Mouse (Mus musculus) adrenal gland (tissue): ENCODE results near the gene Lmnb2.

Experiments
- intact Hi-C: fragments of 180-260 bp; cut with DNase I; formaldehyde crosslinking; loops from one replicate; pipeline ENCODE4 v1.15.1; 2025

Lmnb2 gene

GRCm38 (mm10) chr10:80930361-80931152 is 12.5 kb upstream of the Lmnb2 start:
- intact Hi-C loops: no loop called here

- intact Hi-C loops: loop anchor here (1.0 kb wide), 1 partner anchor 59 kb away; no protein-coding TSS in a partner anchor
Measured at GRCm38 (mm10) chr10:80929299-80930226, 11.5 kb upstream of the Lmnb2 start, which contains the start of gene Gadd45b. Gene Gadd45b, plus strand, starts transcription at chr10:80930073.

GRCm38 (mm10) chr10:80928586-80929298 is 10.7 kb upstream of the Lmnb2 start:
- intact Hi-C loops: loop anchor here (1.0 kb wide), 1 partner anchor 60 kb away; no protein-coding TSS in a partner anchor

DNA sequence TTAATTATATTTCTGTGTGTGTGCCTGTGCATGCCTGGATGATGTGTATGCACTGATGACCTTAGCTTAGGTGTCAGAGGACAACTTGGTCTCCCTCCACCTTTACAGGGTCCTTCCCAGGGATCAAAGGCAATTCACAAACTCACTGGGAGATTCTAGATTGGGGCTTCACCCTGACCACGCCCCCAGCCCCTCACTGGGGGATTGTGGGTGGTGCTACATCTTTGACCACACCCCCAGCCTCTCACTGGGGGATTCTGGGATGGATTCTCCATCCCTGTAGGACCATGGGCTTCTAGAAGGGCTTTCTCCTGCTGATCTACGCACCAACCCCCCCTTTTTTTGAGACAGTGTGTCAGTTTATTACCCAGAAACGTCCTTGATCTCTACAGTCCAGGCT is 7.4 kb upstream of the Lmnb2 start:
- intact Hi-C loops: no loop called here

GRCm38 (mm10) chr10:80921923-80922322 is 3.9 kb upstream of the Lmnb2 start:
- intact Hi-C loops: no loop called here

DNA sequence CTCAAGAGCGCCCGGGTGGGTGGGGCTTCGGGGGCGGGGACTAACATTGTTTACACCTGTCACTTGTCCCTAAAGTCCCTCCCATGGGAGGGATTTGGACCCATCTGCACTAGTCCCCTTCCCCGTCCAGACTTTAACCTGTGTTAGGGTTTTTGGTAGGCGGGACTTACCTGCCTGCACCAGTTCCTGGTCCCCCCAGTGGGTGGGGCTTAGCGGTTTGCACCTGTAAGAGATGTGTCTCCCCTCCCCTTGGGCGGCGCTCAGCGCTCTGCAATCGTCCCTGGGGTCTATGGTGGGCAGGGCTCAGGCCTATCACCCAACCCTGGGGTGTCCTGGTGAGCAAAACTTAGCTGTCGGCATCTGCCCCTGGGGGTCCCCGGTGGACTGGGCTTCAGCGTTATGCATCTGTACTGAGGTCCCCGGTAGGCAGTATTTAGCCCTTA is 688 bp downstream of the Lmnb2 start:
- intact Hi-C loops: loop anchor here (5.0 kb wide), 1 partner anchor 175 kb away; no protein-coding TSS in a partner anchor

DNA sequence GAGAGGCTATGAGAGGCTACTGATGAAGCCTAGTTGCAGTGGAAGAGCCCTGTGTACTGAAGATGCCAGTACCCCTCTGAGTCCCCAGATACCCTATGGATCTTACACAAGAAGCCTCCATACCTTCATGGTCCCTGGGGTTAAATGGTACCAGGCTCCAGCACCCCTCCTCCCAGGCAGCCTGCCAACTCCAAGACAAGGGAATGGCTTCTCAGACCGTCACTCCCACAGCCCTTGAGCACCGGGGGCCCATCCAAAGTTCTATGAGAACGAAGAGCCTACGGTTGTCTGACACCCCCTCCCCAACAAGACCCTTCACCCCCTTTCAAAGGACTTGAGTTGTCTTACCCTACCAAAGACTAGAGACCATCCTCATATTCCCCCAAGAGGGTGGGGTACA is 2.3 kb downstream of the Lmnb2 start:
- intact Hi-C loops: loop anchor here (5.0 kb wide), 1 partner anchor 177 kb away; no protein-coding TSS in a partner anchor

DNA sequence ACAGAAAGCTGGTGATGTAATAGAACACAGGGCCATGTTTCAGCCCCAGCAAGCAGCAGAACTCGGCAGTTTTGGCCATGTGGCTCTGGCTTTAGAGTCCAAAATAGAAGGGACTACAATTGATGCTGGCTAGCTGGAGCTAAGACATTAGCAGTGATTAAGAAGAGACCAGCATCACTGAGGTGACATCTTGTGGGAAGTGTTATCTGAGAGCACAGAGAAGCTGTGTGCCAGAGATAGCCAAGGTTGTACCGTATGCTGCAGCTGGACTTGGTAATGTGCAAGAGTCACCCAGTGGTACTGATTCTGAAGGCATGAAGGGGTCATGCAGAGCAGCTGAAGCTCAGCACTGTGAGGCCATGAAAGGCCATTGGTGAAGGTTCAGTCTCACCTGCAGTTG is 2.8 kb downstream of the Lmnb2 start:
- intact Hi-C loops: loop anchor here (5.0 kb wide), 1 partner anchor 177 kb away; no protein-coding TSS in a partner anchor

DNA sequence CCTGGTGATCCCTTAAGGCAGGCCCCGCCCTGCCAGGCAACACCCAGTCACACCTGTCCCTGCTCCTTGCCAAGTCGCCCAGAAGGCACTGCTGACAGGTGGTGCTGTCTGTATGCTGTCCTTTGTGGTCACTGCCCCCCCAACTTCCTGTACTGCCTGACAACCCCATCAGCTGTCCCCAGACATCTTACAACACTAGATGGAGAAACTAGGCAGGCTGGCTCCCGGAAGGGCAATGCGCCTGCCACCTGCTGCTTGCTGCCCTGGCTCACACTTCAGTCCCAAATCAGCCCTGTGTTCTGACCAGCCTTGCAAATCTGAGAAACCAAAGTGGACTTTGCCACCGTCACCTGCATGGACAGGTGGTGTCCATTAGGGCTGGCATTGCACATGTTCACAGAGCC is 3.8 kb downstream of the Lmnb2 start:
- intact Hi-C loops: no loop called here

DNA sequence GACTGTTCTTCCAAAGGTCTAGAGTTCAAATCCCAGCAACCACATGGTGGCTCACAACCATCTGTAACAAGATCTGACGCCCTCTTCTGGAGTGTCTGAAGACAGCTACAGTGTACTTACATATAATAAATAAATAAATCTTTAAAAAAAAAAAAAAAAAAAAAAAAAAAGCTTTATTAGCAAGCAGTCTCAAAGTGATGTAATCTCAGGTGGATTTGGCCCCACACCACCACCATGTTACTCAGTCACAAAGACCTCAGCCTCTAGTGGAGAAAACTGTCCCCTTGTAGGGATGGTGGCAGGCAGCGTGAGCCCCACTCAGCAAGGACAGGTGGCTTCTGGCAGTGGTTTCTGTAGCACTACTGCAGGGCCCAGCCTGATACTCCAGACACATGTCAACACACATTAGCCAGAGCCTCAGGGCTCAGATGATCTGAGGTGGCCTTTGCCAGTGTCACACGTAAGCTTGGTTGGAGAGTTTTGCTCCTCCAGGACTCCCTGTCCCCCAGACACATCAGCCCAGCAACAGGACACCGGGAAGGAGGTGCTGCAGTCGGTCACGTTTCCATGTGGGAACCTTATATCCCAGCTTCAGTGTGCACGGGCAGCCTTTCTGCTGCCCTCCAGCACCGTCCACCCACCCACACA is 4.6 kb downstream of the Lmnb2 start:
- intact Hi-C loops: no loop called here

GRCm38 (mm10) chr10:80911891-80912290 is 6.2 kb downstream of the Lmnb2 start:
- intact Hi-C loops: no loop called here

- intact Hi-C loops: no loop called here
Measured at GRCm38 (mm10) chr10:80911354-80911753, 6.7 kb downstream of the Lmnb2 start.

- intact Hi-C loops: no loop called here
Measured at GRCm38 (mm10) chr10:80909375-80910162, 8.5 kb downstream of the Lmnb2 start.

DNA sequence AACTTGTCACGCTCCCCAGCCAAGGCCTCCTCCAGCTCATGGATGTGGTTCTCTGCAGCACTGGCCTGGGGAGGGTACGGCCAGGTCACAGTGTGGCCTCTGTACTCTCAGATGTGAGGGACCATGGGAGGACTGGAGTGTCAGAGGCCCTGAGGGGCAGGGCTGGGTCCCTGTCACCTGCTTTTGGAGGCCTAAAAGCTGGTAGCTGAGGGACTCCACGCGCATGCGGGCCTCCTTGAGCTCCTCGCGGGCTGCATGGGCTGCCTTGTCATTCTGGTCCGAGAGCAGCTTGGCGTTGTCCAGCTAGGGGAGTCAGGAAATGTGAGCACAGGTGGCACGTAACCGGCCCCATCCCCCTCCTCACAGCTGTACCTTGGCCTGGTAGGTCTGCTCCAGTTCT is 13.3 kb downstream of the Lmnb2 start:
- intact Hi-C loops: no loop called here

GRCm38 (mm10) chr10:80904004-80904693 is 13.9 kb downstream of the Lmnb2 start:
- intact Hi-C loops: no loop called here

GRCm38 (mm10) chr10:80903282-80903681 is 14.8 kb downstream of the Lmnb2 start:
- intact Hi-C loops: no loop called here

DNA sequence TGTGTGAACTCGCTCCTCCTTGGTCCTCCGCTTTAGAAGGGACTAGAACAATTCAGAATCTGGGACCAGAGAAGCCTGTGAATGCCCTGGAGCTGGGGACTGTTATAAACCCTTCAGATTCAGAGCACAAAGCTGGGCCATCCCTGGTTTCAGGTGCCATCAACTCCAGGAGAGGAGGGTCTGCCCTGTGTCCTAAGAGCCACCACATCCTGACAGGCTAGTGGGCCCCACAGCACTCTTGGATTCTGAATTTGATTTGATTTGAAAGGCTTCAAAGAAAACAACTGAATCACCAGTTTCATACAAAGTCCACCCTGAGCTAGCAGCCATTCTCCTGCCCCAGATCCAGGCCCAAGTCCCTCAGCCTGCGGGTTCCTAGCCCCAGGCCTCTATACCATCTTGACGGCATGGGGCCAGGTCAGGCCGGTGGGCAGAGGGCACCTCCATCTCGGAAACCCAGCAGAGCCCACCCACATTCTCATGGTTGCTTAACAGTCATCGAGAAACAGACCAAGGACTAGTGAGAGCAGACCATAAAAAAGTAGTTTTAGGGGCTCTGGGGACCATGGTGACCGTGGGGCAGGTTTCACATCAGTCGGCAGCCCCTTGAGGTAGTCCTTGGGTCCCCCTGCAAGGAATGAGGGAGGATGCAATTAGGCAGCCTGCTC is 15.6 kb downstream of the Lmnb2 start:
- intact Hi-C loops: no loop called here

DNA sequence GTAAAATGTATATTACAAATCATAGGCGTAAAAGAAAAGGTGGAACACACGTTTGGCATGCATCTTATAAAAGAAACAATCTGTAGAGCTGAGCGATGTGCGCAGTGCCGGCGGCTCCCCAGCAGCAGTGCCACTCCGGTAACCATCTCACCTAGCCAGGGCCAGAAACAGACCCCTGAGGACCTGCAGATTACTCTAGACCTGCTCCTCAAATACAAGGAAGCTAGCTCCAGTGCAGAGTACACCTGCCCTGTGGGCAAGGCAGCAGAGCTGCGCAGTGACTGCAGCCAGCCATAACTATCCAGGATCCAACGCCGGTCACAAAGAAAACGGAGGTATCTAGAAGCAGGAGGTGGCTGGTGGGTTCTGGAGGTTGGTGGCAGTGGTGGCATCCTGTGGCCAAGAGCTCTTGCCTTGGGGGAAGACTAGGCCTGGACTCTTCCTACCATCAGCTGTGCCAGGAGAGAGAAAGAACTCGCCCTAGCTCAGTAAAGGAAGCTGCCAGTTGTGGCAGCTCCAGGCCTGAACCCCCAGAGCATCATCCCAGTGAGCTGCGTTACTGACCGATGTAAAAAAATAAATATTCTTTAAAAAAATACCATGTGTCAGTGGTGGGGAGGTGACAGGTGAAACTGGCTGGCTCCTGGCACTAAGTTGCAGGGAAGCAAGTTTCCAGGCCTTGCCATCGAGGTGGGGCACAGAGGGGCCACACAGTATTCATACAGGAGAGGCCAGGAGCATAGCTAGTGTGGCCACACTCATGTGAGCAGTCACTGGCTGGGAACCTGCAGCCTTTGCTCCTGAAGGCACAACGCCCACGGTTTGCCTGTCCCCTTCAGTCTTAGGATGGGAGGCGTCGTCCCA is 16.4 kb downstream of the Lmnb2 start:
- intact Hi-C loops: no loop called here
